8 mouse cellular contexts compared by ENCODE assay signal in genomic region chr16:20516726-20517201, GRCm38 (mm10). TPM values are rescaled to one million over a fixed set of nuclear protein-coding genes. Genes with fewer than 3 reads are reported as not detected.
A peak's percentile ranks its signal among the peaks of the same experiment; 100 is the strongest.
DNase-seq lines count a peak whose midpoint lies in the region; ATAC-seq lines count a peak whose summit lies in the region.

Gene Dvl3 (plus strand): TSS chr16:20516982.

- H3K9me3 ChIP-seq in hindbrain, embryonic 11.5 days (ENCODE audit: control insufficient read depth, low read length) = no peaks in the 10 kb centered on the region

- H3K36me3 ChIP-seq in hindbrain, embryonic 11.5 days (ENCODE audit: control insufficient read depth, insufficient read depth, low read length) = no peaks in the 10 kb centered on the region

- DNase-seq in NIH3T3 (ENCODE audit: low read depth) = peak; percentile 97
- peak; percentile 93 to 96 for DNase-seq in cerebellum, postnatal 10 days
- DNase-seq in frontal cortex, postnatal 10 days (ENCODE audit: low spot score in 2 of 2) = peak; percentile 76 to 88
- peak; percentile 94 for DNase-seq in hindbrain, embryonic 11.5 days (ENCODE audit: low spot score)
- peak; percentile 72 to 74 for DNase-seq in layer of hippocampus, postnatal 25 days (ENCODE audit: extremely low spot score in 1 of 2, low spot score in 1 of 2)
- DNase-seq in lung, postnatal 14 days = peak; percentile 92
- DNase-seq in ovary, postnatal 36 days (ENCODE audit: low spot score) = peak; percentile 95
- DNase-seq in thymus, postnatal 14 days = peak; percentile 85

- WGBS in hindbrain, embryonic 11.5 days = under 1% methylated on average over 24 of the region's 55 CpGs

- peaks cover 3% of the 10 kb centered on the region for H3K4me1 ChIP-seq in hindbrain, embryonic 11.5 days (replicated peaks; ENCODE audit: control insufficient read depth, insufficient read depth, low read length)

- H3K27me3 ChIP-seq in hindbrain, embryonic 11.5 days (ENCODE audit: control insufficient read depth, insufficient read depth, low read length) = no peaks in the 10 kb centered on the region

- peak; percentile 94 for ATAC-seq in hindbrain, embryonic 11.5 days (ENCODE audit: low FRiP score)

- peak within 1 kb of the TSS; percentile 87 for H3K4me3 ChIP-seq in hindbrain, embryonic 11.5 days (ENCODE audit: low read depth, low read length)

- peak within 1 kb of the TSS; percentile 95 for H3K9ac ChIP-seq in hindbrain, embryonic 11.5 days (ENCODE audit: low read depth, low read length)

- H3K4me2 ChIP-seq in hindbrain, embryonic 11.5 days (replicated peaks; ENCODE audit: low read depth, low read length) = peak within 1 kb of the TSS; percentile 80

- H3K27ac ChIP-seq in hindbrain, embryonic 11.5 days (ENCODE audit: low read depth, low read length) = peak within 1 kb of the TSS; percentile 87

RNA-seq across cellular contexts. Expression of gene Dvl3, which starts in this region (rescaled TPM):
- polyA plus RNA-seq in hindbrain, embryonic 11.5 days (2014; fragmentation: Nextera tagmentation; extraction: Ambion mirVana) = 50.8 and 58.9 TPM in 2 replicates
- 10 to 100 TPM; 57.2 to 68.3 TPM for total RNA-seq in layer of hippocampus, postnatal 25 days (2021)

Comparison
In these comparisons a context has a peak if more than half of its experiments do, and no peak if none do; other contexts are left out.
1. Peak in every context shown above with its lines: DNase-seq, ATAC-seq, H3K4me3 ChIP-seq and H3K27ac ChIP-seq.